Mouse (Mus musculus): ENCODE results near the gene Zfp64. TPM values are rescaled to one million over a fixed set of nuclear protein-coding genes. Genes with fewer than 3 reads are reported as not detected.

Gene Zfp64
- total RNA-seq, 2 experiments from 2014 or later: 15.7 to 16.7 TPM

- peak; percentile 26 to 47 for DNase-seq (ENCODE audit: low spot score in 2 of 2)
Measured at GRCm38 (mm10) chr2:168904188-168904587, 51.2 kb downstream of the Zfp64 start.

- DNase-seq (ENCODE audit: low spot score in 2 of 2): peak; percentile 45 to 58
Measured at GRCm38 (mm10) chr2:168902634-168903033, 52.8 kb downstream of the Zfp64 start.

GRCm38 (mm10) chr2:168897906-168898305 lies 57.5 kb downstream of the Zfp64 start:
- DNase-seq (ENCODE audit: low spot score in 2 of 2): no peak

- DNase-seq (ENCODE audit: low spot score in 2 of 2): peak; percentile 30 to 41
Measured at GRCm38 (mm10) chr2:168895531-168895930, 59.9 kb downstream of the Zfp64 start.

GRCm38 (mm10) chr2:168894738-168895137 lies 60.6 kb downstream of the Zfp64 start:
- DNase-seq (ENCODE audit: low spot score in 2 of 2): no peak

- no peak for DNase-seq (ENCODE audit: low spot score in 2 of 2)
Measured at GRCm38 (mm10) chr2:168892057-168892456, 63.3 kb downstream of the Zfp64 start.

GRCm38 (mm10) chr2:168884641-168885040 lies 70.7 kb downstream of the Zfp64 start:
- no peak for DNase-seq (ENCODE audit: low spot score in 2 of 2)

- DNase-seq (ENCODE audit: low spot score in 2 of 2): no peak
Measured at GRCm38 (mm10) chr2:168882997-168883396, 72.4 kb downstream of the Zfp64 start.

GRCm38 (mm10) chr2:168881927-168882326 lies 73.5 kb downstream of the Zfp64 start:
- DNase-seq (ENCODE audit: low spot score in 2 of 2): peak in 1 of 2 experiments; percentile 20

GRCm38 (mm10) chr2:168879573-168879972 lies 75.8 kb downstream of the Zfp64 start:
- no peak for DNase-seq (ENCODE audit: low spot score in 2 of 2)

- DNase-seq (ENCODE audit: low spot score in 2 of 2): no peak
Measured at GRCm38 (mm10) chr2:168878708-168879107, 76.7 kb downstream of the Zfp64 start.

GRCm38 (mm10) chr2:168878158-168878557 lies 77.2 kb downstream of the Zfp64 start:
- DNase-seq (ENCODE audit: low spot score in 2 of 2): no peak

- DNase-seq (ENCODE audit: low spot score in 2 of 2): no peak
Measured at GRCm38 (mm10) chr2:168876631-168877030, 78.8 kb downstream of the Zfp64 start.

GRCm38 (mm10) chr2:168874498-168874897 lies 80.9 kb downstream of the Zfp64 start:
- peak; percentile 31 to 32 for DNase-seq (ENCODE audit: low spot score in 2 of 2)

- DNase-seq (ENCODE audit: low spot score in 2 of 2): no peak
Measured at GRCm38 (mm10) chr2:168871767-168872511, 83.4 kb downstream of the Zfp64 start.

- peak; percentile 15 to 41 for DNase-seq (ENCODE audit: low spot score in 2 of 2)
Measured at GRCm38 (mm10) chr2:168870480-168870879, 84.9 kb downstream of the Zfp64 start.

GRCm38 (mm10) chr2:168866942-168867341 lies 88.4 kb downstream of the Zfp64 start:
- no peak for DNase-seq (ENCODE audit: low spot score in 2 of 2)

GRCm38 (mm10) chr2:168866436-168866835 lies 89.0 kb downstream of the Zfp64 start:
- no peak for DNase-seq (ENCODE audit: low spot score in 2 of 2)

- no peak for DNase-seq (ENCODE audit: low spot score in 2 of 2)
Measured at GRCm38 (mm10) chr2:168864905-168865304, 90.5 kb downstream of the Zfp64 start.

- no peak for DNase-seq (ENCODE audit: low spot score in 2 of 2)
Measured at GRCm38 (mm10) chr2:168862694-168863093, 92.7 kb downstream of the Zfp64 start.

GRCm38 (mm10) chr2:168860922-168861740 lies 94.3 kb downstream of the Zfp64 start:
- DNase-seq (ENCODE audit: low spot score in 2 of 2): no peak

GRCm38 (mm10) chr2:168860032-168860691 lies 95.2 kb downstream of the Zfp64 start:
- no peak for DNase-seq (ENCODE audit: low spot score in 2 of 2)
